Mouse (Mus musculus): Measurements from ENCODE around the gene Atp2b1. TPM values are rescaled to one million over a fixed set of nuclear protein-coding genes. Genes with fewer than 3 reads are reported as not detected.

Gene Atp2b1
- total RNA-seq, 2 experiments from 2014 or later: 951 to 1,124 TPM

Other genes starting within 250 kb of the Atp2b1 start
- 1 to 10 TPM; 6.5 to 8.2 TPM for gene Poc1b, start 192.6 kb downstream of the Atp2b1 start, total RNA-seq (2021)
- 1 to 10 TPM; 4.0 to 4.6 TPM for gene Galnt4, start 193.8 kb downstream of the Atp2b1 start, total RNA-seq (2021)
- not detected for gene Phxr2, start 211.9 kb downstream of the Atp2b1 start, total RNA-seq (2021)

All from layer of hippocampus, postnatal 25 days (tissue).